Mouse (Mus musculus) CD4-positive naive resting alpha-beta T cell, adult 57 days (primary cell): Measurements from ENCODE around the gene Capn8. TPM values are rescaled to one million over a fixed set of nuclear protein-coding genes. Genes with fewer than 3 reads are reported as not detected.

ENCODE experiments used
- total RNA-seq: library from RNA; stranded (reverse); gene quantifications from one replicate; pipeline ENCODE4 v1.2.4, GENCODE M21; 2023

Capn8 gene
- not detected for total RNA-seq

GRCm38 (mm10) chr1:182564408-182565120 is at the start of gene Capn8:
Gene Capn8, plus strand, starts transcription at chr1:182565007.

GRCm38 (mm10) chr1:182516758-182517676 is 47.8 kb upstream of the Capn8 start, which contains the start of gene Capn2:
Gene Capn2, minus strand, starts transcription at chr1:182517608.

Other genes with a start within 250 kb of the Capn8 start
- 42.0 TPM for gene Fbxo28, start 223.4 kb upstream of the Capn8 start, total RNA-seq
- gene Trp53bp2, start 155.8 kb upstream of the Capn8 start, total RNA-seq, result 36.4 TPM
- gene Capn2, start 47.4 kb upstream of the Capn8 start, total RNA-seq, result 74.5 TPM
- not detected for gene Ccdc185, start 184.2 kb downstream of the Capn8 start, total RNA-seq
- gene Susd4, start 198.9 kb downstream of the Capn8 start, total RNA-seq, result 6.7 TPM